Mouse (Mus musculus): ENCODE measurements around the gene Zfp691. TPM values are rescaled to one million over a fixed set of nuclear protein-coding genes. Genes with fewer than 3 reads are reported as not detected.

Zfp691 gene
- 8.1 and 8.8 TPM in 2 replicates for polyA plus RNA-seq (2012; rRNA removed)

- peak; percentile 78; the same call in 1 of the 2 replicates for TF ChIP-seq POLR2A (IDR thresholded peaks at IDR 0.05; ENCODE audit: extremely low read depth, insufficient read depth, low read length)
- no peak for TF ChIP-seq CTCF (IDR thresholded peaks at IDR 0.05; ENCODE audit: extremely low read depth, insufficient read depth, low read length)
- peak within 1 kb of the TSS; percentile 94 for H3K4me3 ChIP-seq (ENCODE audit: insufficient read depth, low read length)
- H3K27ac ChIP-seq (ENCODE audit: insufficient read depth, low read length) = peak within 1 kb of the TSS; percentile 75
- peaks cover 4% of the 10 kb centered on the region; the same call in 1 of the 2 replicates for H3K4me1 ChIP-seq (ENCODE audit: control insufficient read depth, insufficient read depth, low read length)
Observed at GRCm38 (mm10) chr4:119173851-119174453, at the start of gene Zfp691. Gene Zfp691, minus strand, starts transcription at chr4:119174195.

DNA sequence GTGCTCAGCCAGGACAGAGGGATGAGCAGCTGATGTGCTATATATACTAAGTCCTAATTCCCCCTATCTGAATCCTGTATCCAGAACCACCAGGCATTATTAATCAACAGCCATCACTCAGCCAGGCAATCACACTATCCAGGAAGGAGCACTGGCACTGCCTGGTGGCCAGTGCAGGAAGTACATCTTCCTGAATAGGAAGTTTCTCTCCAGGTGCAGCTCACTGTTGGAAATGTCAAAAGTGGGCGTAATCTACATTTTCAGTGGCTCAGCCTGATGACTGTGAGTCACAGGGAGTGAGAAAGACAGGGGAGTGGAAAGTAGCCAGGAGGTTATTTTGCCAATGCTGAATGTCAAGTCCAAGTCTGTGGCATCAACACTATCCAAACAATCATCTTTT, 49.7 kb upstream of the Zfp691 start:
- TF ChIP-seq POLR2A (IDR thresholded peaks at IDR 0.05; ENCODE audit: extremely low read depth, insufficient read depth, low read length) = no peak
- peak; percentile 68 for TF ChIP-seq CTCF (IDR thresholded peaks at IDR 0.05; ENCODE audit: extremely low read depth, insufficient read depth, low read length)

DNA sequence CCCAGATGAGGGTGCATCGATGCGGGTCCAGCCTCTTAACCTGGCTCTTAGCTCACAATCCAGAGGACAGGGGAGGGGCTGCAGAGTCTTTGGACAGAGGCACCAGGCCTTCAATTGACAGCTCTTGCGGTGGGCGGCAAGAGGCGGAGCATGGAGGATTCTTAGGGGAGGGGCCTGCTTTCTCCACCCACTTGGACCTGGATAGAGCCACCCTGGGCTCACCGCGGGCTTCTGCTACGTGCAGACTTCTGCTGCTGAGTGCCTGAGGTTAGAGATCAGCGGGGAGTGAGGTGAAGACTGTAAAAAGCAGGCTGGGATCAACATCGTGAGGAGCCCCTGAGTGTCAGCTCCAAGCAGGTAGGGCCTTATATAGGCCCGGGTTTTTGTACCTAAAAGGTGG, 44.2 kb upstream of the Zfp691 start, which contains the start of gene Tmem269:
Gene Tmem269, minus strand, starts transcription at position 49 of the 400 bp plus-strand sequence.
- Histone ChIP-seq H3K4me3 (ENCODE audit: insufficient read depth, low read length) (no peak within 1 kb of the TSS), H3K4me1 (ENCODE audit: control insufficient read depth, insufficient read depth, low read length) (no peaks in the 10 kb centered on the region), H3K27ac (ENCODE audit: insufficient read depth, low read length) (no peak within 1 kb of the TSS)
- TF ChIP-seq POLR2A (IDR thresholded peaks at IDR 0.05; ENCODE audit: extremely low read depth, insufficient read depth, low read length) (no peak), CTCF (IDR thresholded peaks at IDR 0.05; ENCODE audit: extremely low read depth, insufficient read depth, low read length) (no peak)

More for the DNA sequence above, 49.7 kb upstream of the Zfp691 start:
- Histone ChIP-seq H3K4me3 (ENCODE audit: insufficient read depth, low read length) (no peak overlapping the region), H3K27ac (ENCODE audit: insufficient read depth, low read length) (no peak overlapping the region), H3K4me1 (ENCODE audit: control insufficient read depth, insufficient read depth, low read length) (no peaks in the 10 kb centered on the region)

- no peaks in the 10 kb centered on the region for H3K4me1 ChIP-seq (ENCODE audit: control insufficient read depth, insufficient read depth, low read length)
- H3K4me3 ChIP-seq (ENCODE audit: insufficient read depth, low read length) = no peak overlapping the region
- TF ChIP-seq CTCF (IDR thresholded peaks at IDR 0.05; ENCODE audit: extremely low read depth, insufficient read depth, low read length) = no peak
- TF ChIP-seq POLR2A (IDR thresholded peaks at IDR 0.05; ENCODE audit: extremely low read depth, insufficient read depth, low read length) = no peak
- no peak overlapping the region for H3K27ac ChIP-seq (ENCODE audit: insufficient read depth, low read length)
Observed at GRCm38 (mm10) chr4:119216667-119217066, 42.7 kb upstream of the Zfp691 start.

- TF ChIP-seq POLR2A (IDR thresholded peaks at IDR 0.05; ENCODE audit: extremely low read depth, insufficient read depth, low read length) = no peak
- peak; percentile 94 for TF ChIP-seq CTCF (IDR thresholded peaks at IDR 0.05; ENCODE audit: extremely low read depth, insufficient read depth, low read length)
Observed at GRCm38 (mm10) chr4:119204672-119205071, 30.7 kb upstream of the Zfp691 start.

GRCm38 (mm10) chr4:119198105-119198504, 24.1 kb upstream of the Zfp691 start:
- TF ChIP-seq CTCF (IDR thresholded peaks at IDR 0.05; ENCODE audit: extremely low read depth, insufficient read depth, low read length) = no peak
- TF ChIP-seq POLR2A (IDR thresholded peaks at IDR 0.05; ENCODE audit: extremely low read depth, insufficient read depth, low read length) = no peak
- Histone ChIP-seq H3K4me3 (ENCODE audit: insufficient read depth, low read length) (no peak overlapping the region), H3K4me1 (ENCODE audit: control insufficient read depth, insufficient read depth, low read length) (peaks cover 1% of the 10 kb centered on the region; the same call in 1 of the 2 replicates), H3K27ac (ENCODE audit: insufficient read depth, low read length) (no peak overlapping the region)

More at GRCm38 (mm10) chr4:119204672-119205071, 30.7 kb upstream of the Zfp691 start:
- Histone ChIP-seq H3K4me1 (ENCODE audit: control insufficient read depth, insufficient read depth, low read length) (no peaks in the 10 kb centered on the region), H3K4me3 (ENCODE audit: insufficient read depth, low read length) (no peak overlapping the region), H3K27ac (ENCODE audit: insufficient read depth, low read length) (no peak overlapping the region)

- TF ChIP-seq CTCF (IDR thresholded peaks at IDR 0.05; ENCODE audit: extremely low read depth, insufficient read depth, low read length) (no peak), POLR2A (IDR thresholded peaks at IDR 0.05; ENCODE audit: extremely low read depth, insufficient read depth, low read length) (no peak)
- Histone ChIP-seq H3K4me1 (ENCODE audit: control insufficient read depth, insufficient read depth, low read length) (peaks cover 1% of the 10 kb centered on the region; the same call in 1 of the 2 replicates), H3K27ac (ENCODE audit: insufficient read depth, low read length) (no peak overlapping the region), H3K4me3 (ENCODE audit: insufficient read depth, low read length) (peak overlapping the region; percentile 46)
Observed at GRCm38 (mm10) chr4:119195582-119196320, 21.8 kb upstream of the Zfp691 start.

- no peak within 1 kb of the TSS for H3K27ac ChIP-seq (ENCODE audit: insufficient read depth, low read length)
- H3K4me1 ChIP-seq (ENCODE audit: control insufficient read depth, insufficient read depth, low read length) = peaks cover 1% of the 10 kb centered on the region; the same call in 1 of the 2 replicates
- TF ChIP-seq CTCF (IDR thresholded peaks at IDR 0.05; ENCODE audit: extremely low read depth, insufficient read depth, low read length) (no peak), POLR2A (IDR thresholded peaks at IDR 0.05; ENCODE audit: extremely low read depth, insufficient read depth, low read length) (no peak)
- H3K4me3 ChIP-seq (ENCODE audit: insufficient read depth, low read length) = peak within 1 kb of the TSS; percentile 46
Observed at GRCm38 (mm10) chr4:119194909-119195581, 21.1 kb upstream of the Zfp691 start, which contains the start of gene Svbp. Gene Svbp, plus strand, starts transcription at chr4:119195306.

- Histone ChIP-seq H3K27ac (ENCODE audit: insufficient read depth, low read length) (no peak overlapping the region), H3K4me3 (ENCODE audit: insufficient read depth, low read length) (no peak overlapping the region), H3K4me1 (ENCODE audit: control insufficient read depth, insufficient read depth, low read length) (peaks cover 1% of the 10 kb centered on the region; the same call in 1 of the 2 replicates)
- TF ChIP-seq POLR2A (IDR thresholded peaks at IDR 0.05; ENCODE audit: extremely low read depth, insufficient read depth, low read length) (no peak), CTCF (IDR thresholded peaks at IDR 0.05; ENCODE audit: extremely low read depth, insufficient read depth, low read length) (no peak)
Observed at GRCm38 (mm10) chr4:119192757-119193156, 18.8 kb upstream of the Zfp691 start.

All from cortical plate, adult 2 months (tissue).